Comparison of ENCODE assay signal across 34 mouse cellular contexts in genomic region chr14:48762691-48763090, GRCm38 (mm10).
"Had no signal": no experiment of that assay in that cellular context is flagged by ENCODE, and none has a peak within 500 bp of the region (broad histone marks: within the 10 kb centered on the region; RNA-seq: fewer than 3 reads in every experiment).

No protein-coding gene starts in this region.

- H3K4me3 ChIP-seq: heart, embryonic 10.5 days; heart, embryonic 13.5 days; heart, embryonic 15.5 days; hindbrain, embryonic 10.5 days; hindbrain, embryonic 12.5 days; hindbrain, embryonic 13.5 days; hindbrain, embryonic 15.5 days; intestine, embryonic 15.5 days; kidney, embryonic 15.5 days; layer of hippocampus, adult 2 months had no signal

- H3K9me3 ChIP-seq: heart, embryonic 10.5 days; heart, embryonic 13.5 days; heart, embryonic 15.5 days; hindbrain, embryonic 10.5 days; hindbrain, embryonic 13.5 days; hindbrain, embryonic 15.5 days; intestine, embryonic 15.5 days; kidney, embryonic 15.5 days had no signal

- H3K4me1 ChIP-seq: heart, embryonic 10.5 days; heart, embryonic 13.5 days; heart, embryonic 15.5 days; hindbrain, embryonic 15.5 days; intestine, embryonic 15.5 days; kidney, embryonic 15.5 days had no signal

- H3K27me3 ChIP-seq: heart, embryonic 13.5 days; heart, embryonic 15.5 days; hindbrain, embryonic 12.5 days; hindbrain, embryonic 13.5 days; intestine, embryonic 15.5 days; kidney, embryonic 15.5 days had no signal

- H3K4me2 ChIP-seq: heart, embryonic 11.5 days; heart, embryonic 13.5 days; heart, embryonic 15.5 days; hindbrain, embryonic 12.5 days; hindbrain, embryonic 13.5 days; hindbrain, embryonic 14.5 days; hindbrain, embryonic 15.5 days; intestine, embryonic 15.5 days; kidney, embryonic 15.5 days had no signal

- H3K27ac ChIP-seq: heart, embryonic 10.5 days; heart, embryonic 13.5 days; heart, embryonic 15.5 days; hindbrain, embryonic 10.5 days; hindbrain, embryonic 12.5 days; hindbrain, embryonic 13.5 days; hindbrain, embryonic 14.5 days; hindbrain, embryonic 15.5 days; hindbrain, postnatal 0 days; intestine, embryonic 15.5 days; kidney, embryonic 15.5 days; kidney, postnatal 0 days; layer of hippocampus, adult 2 months had no signal

- ATAC-seq: hindbrain, embryonic 16.5 days; hindbrain, postnatal 0 days; inflammation-experienced regulatory T-cells, adult 6 months; intestine, embryonic 15.5 days; intestine, embryonic 16.5 days; intestine, postnatal 0 days had no signal

- H3K36me3 ChIP-seq: heart, embryonic 10.5 days; heart, embryonic 13.5 days; heart, embryonic 15.5 days; hindbrain, embryonic 10.5 days; hindbrain, embryonic 12.5 days; hindbrain, embryonic 13.5 days; hindbrain, embryonic 15.5 days; intestine, embryonic 15.5 days; kidney, embryonic 15.5 days had no signal

- DNase-seq: heart, postnatal 10 days; heart, postnatal 14 days; heart, postnatal 36 days; heart, postnatal 4 days; kidney, adult 11 months; kidney, adult 18-20 months; kidney, adult 2 months; kidney, adult 8-10 months; kidney, adult 9 months; kidney, postnatal 10 days; kidney, postnatal 14 days; kidney, postnatal 25 days; kidney, postnatal 36 days; kidney, postnatal 4 days; layer of hippocampus, adult 9-11 months; layer of hippocampus, postnatal 36 days had no signal

- H3K9ac ChIP-seq: heart, embryonic 13.5 days; heart, embryonic 15.5 days; hindbrain, embryonic 12.5 days; hindbrain, embryonic 13.5 days; hindbrain, embryonic 14.5 days; hindbrain, embryonic 15.5 days; intestine, embryonic 15.5 days; kidney, embryonic 15.5 days had no signal
